Mouse (Mus musculus): ENCODE measurements around the gene Anks1b. TPM values are rescaled to one million over a fixed set of nuclear protein-coding genes. Genes with fewer than 3 reads are reported as not detected.

Anks1b gene
- polyA plus RNA-seq, 1 experiment from 2014 or later, result 0.80 TPM

GRCm38 (mm10) chr10:90983046-90983445 is 1109.7 kb downstream of the Anks1b start:
- Histone ChIP-seq H3K36me3 (ENCODE audit: control insufficient read depth, insufficient read depth, low read length) (no peaks in the 10 kb centered on the region), H3K4me1 (replicated peaks; ENCODE audit: control insufficient read depth, insufficient read depth, low read length) (no peaks in the 10 kb centered on the region), H3K9me3 (ENCODE audit: control insufficient read depth, low read length) (no peaks in the 10 kb centered on the region), H3K27ac (ENCODE audit: low read depth, low read length) (no peak overlapping the region), H3K4me2 (no peak overlapping the region), H3K9ac (ENCODE audit: low read depth, low read length) (no peak overlapping the region), H3K27me3 (replicated peaks; ENCODE audit: control insufficient read depth, insufficient read depth, low read length) (no peaks in the 10 kb centered on the region), H3K4me3 (ENCODE audit: low read depth, low read length) (no peak overlapping the region)
- WGBS, result 85% methylated on average over 8 of the region's 8 CpGs
- ATAC-seq (replicated peaks; ENCODE audit: low FRiP score), result no peak
- DNase-seq (ENCODE audit: low spot score), result peak; percentile 6

- DNase-seq (ENCODE audit: low spot score), result no peak
- ATAC-seq (replicated peaks; ENCODE audit: low FRiP score), result no peak
- H3K27ac ChIP-seq (ENCODE audit: low read depth, low read length), result no peak overlapping the region
- H3K4me3 ChIP-seq (ENCODE audit: low read depth, low read length), result no peak overlapping the region
- WGBS, result 85% methylated on average over 6 of the region's 6 CpGs
- no peaks in the 10 kb centered on the region for H3K4me1 ChIP-seq (replicated peaks; ENCODE audit: control insufficient read depth, insufficient read depth, low read length)
- no peaks in the 10 kb centered on the region for H3K27me3 ChIP-seq (replicated peaks; ENCODE audit: control insufficient read depth, insufficient read depth, low read length)
- peaks cover 1% of the 10 kb centered on the region; the same call in 1 of the 2 replicates for H3K36me3 ChIP-seq (ENCODE audit: control insufficient read depth, insufficient read depth, low read length)
- no peaks in the 10 kb centered on the region for H3K9me3 ChIP-seq (ENCODE audit: control insufficient read depth, low read length)
- no peak overlapping the region for H3K9ac ChIP-seq (ENCODE audit: low read depth, low read length)
- H3K4me2 ChIP-seq, result no peak overlapping the region
Observed at GRCm38 (mm10) chr10:90990340-90990739, 1117.0 kb downstream of the Anks1b start.

GRCm38 (mm10) chr10:90992237-90992636 is 1118.9 kb downstream of the Anks1b start:
- Histone ChIP-seq H3K27ac (ENCODE audit: low read depth, low read length) (no peak overlapping the region), H3K27me3 (replicated peaks; ENCODE audit: control insufficient read depth, insufficient read depth, low read length) (no peaks in the 10 kb centered on the region), H3K9ac (ENCODE audit: low read depth, low read length) (no peak overlapping the region), H3K4me1 (replicated peaks; ENCODE audit: control insufficient read depth, insufficient read depth, low read length) (no peaks in the 10 kb centered on the region), H3K36me3 (ENCODE audit: control insufficient read depth, insufficient read depth, low read length) (peaks cover 7% of the 10 kb centered on the region), H3K9me3 (ENCODE audit: control insufficient read depth, low read length) (no peaks in the 10 kb centered on the region), H3K4me2 (no peak overlapping the region), H3K4me3 (ENCODE audit: low read depth, low read length) (no peak overlapping the region)
- WGBS, result 93% methylated on average over 6 of the region's 6 CpGs
- DNase-seq (ENCODE audit: low spot score) (no peak), ATAC-seq (replicated peaks; ENCODE audit: low FRiP score) (no peak)

GRCm38 (mm10) chr10:90993869-90994268 is 1120.6 kb downstream of the Anks1b start:
- no peaks in the 10 kb centered on the region for H3K27me3 ChIP-seq (replicated peaks; ENCODE audit: control insufficient read depth, insufficient read depth, low read length)
- H3K9me3 ChIP-seq (ENCODE audit: control insufficient read depth, low read length), result no peaks in the 10 kb centered on the region
- ATAC-seq (replicated peaks; ENCODE audit: low FRiP score) (no peak), DNase-seq (ENCODE audit: low spot score) (no peak)
- H3K9ac ChIP-seq (ENCODE audit: low read depth, low read length), result no peak overlapping the region
- WGBS, result 88% methylated on average over 5 of the region's 5 CpGs
- H3K4me3 ChIP-seq (ENCODE audit: low read depth, low read length), result no peak overlapping the region
- H3K4me2 ChIP-seq, result no peak overlapping the region
- no peak overlapping the region for H3K27ac ChIP-seq (ENCODE audit: low read depth, low read length)
- H3K36me3 ChIP-seq (ENCODE audit: control insufficient read depth, insufficient read depth, low read length), result peaks cover 7% of the 10 kb centered on the region
- no peaks in the 10 kb centered on the region for H3K4me1 ChIP-seq (replicated peaks; ENCODE audit: control insufficient read depth, insufficient read depth, low read length)

GRCm38 (mm10) chr10:90999899-91000298 is 1126.6 kb downstream of the Anks1b start:
- H3K36me3 ChIP-seq (ENCODE audit: control insufficient read depth, insufficient read depth, low read length), result peaks cover 9% of the 10 kb centered on the region
- no peak overlapping the region for H3K9ac ChIP-seq (ENCODE audit: low read depth, low read length)
- no peaks in the 10 kb centered on the region for H3K4me1 ChIP-seq (replicated peaks; ENCODE audit: control insufficient read depth, insufficient read depth, low read length)
- no peak overlapping the region for H3K27ac ChIP-seq (ENCODE audit: low read depth, low read length)
- no peak for DNase-seq (ENCODE audit: low spot score)
- H3K9me3 ChIP-seq (ENCODE audit: control insufficient read depth, low read length), result no peaks in the 10 kb centered on the region
- 89% methylated on average over 5 of the region's 5 CpGs for WGBS
- no peak for ATAC-seq (replicated peaks; ENCODE audit: low FRiP score)
- no peak overlapping the region for H3K4me3 ChIP-seq (ENCODE audit: low read depth, low read length)
- no peaks in the 10 kb centered on the region for H3K27me3 ChIP-seq (replicated peaks; ENCODE audit: control insufficient read depth, insufficient read depth, low read length)
- H3K4me2 ChIP-seq, result no peak overlapping the region

GRCm38 (mm10) chr10:91001421-91001820 is 1128.1 kb downstream of the Anks1b start:
- ATAC-seq (replicated peaks; ENCODE audit: low FRiP score) (no peak), DNase-seq (ENCODE audit: low spot score) (no peak)
- no peak overlapping the region for H3K9ac ChIP-seq (ENCODE audit: low read depth, low read length)
- no peak overlapping the region for H3K27ac ChIP-seq (ENCODE audit: low read depth, low read length)
- 88% methylated on average over 13 of the region's 13 CpGs for WGBS
- no peak overlapping the region for H3K4me3 ChIP-seq (ENCODE audit: low read depth, low read length)
- no peaks in the 10 kb centered on the region for H3K9me3 ChIP-seq (ENCODE audit: control insufficient read depth, low read length)
- H3K4me1 ChIP-seq (replicated peaks; ENCODE audit: control insufficient read depth, insufficient read depth, low read length), result no peaks in the 10 kb centered on the region
- no peaks in the 10 kb centered on the region for H3K27me3 ChIP-seq (replicated peaks; ENCODE audit: control insufficient read depth, insufficient read depth, low read length)
- peaks cover 5% of the 10 kb centered on the region; the same call in 1 of the 2 replicates for H3K36me3 ChIP-seq (ENCODE audit: control insufficient read depth, insufficient read depth, low read length)
- no peak overlapping the region for H3K4me2 ChIP-seq

- Histone ChIP-seq H3K27ac (ENCODE audit: low read depth, low read length) (no peak overlapping the region), H3K9me3 (ENCODE audit: control insufficient read depth, low read length) (no peaks in the 10 kb centered on the region), H3K9ac (ENCODE audit: low read depth, low read length) (no peak overlapping the region), H3K4me2 (no peak overlapping the region), H3K27me3 (replicated peaks; ENCODE audit: control insufficient read depth, insufficient read depth, low read length) (no peaks in the 10 kb centered on the region), H3K36me3 (ENCODE audit: control insufficient read depth, insufficient read depth, low read length) (peaks cover 5% of the 10 kb centered on the region; the same call in 1 of the 2 replicates), H3K4me3 (ENCODE audit: low read depth, low read length) (no peak overlapping the region), H3K4me1 (replicated peaks; ENCODE audit: control insufficient read depth, insufficient read depth, low read length) (no peaks in the 10 kb centered on the region)
- WGBS, result 86% methylated on average over 12 of the region's 12 CpGs
- DNase-seq (ENCODE audit: low spot score) (no peak), ATAC-seq (replicated peaks; ENCODE audit: low FRiP score) (no peak)
Observed at GRCm38 (mm10) chr10:91005858-91006538, 1132.7 kb downstream of the Anks1b start.

Other genes starting within 250 kb of the Anks1b start
- gene Scyl2, start 187.2 kb upstream of the Anks1b start, polyA plus RNA-seq (2014; fragmentation: Nextera tagmentation; extraction: Ambion mirVana), result 11.7 and 13.3 TPM in 2 replicates
- gene Actr6, start 141.2 kb upstream of the Anks1b start, polyA plus RNA-seq (2014; fragmentation: Nextera tagmentation; extraction: Ambion mirVana), result 29.3 and 33.2 TPM in 2 replicates
- gene Uhrf1bp1l, start 128.5 kb upstream of the Anks1b start, polyA plus RNA-seq (2014; fragmentation: Nextera tagmentation; extraction: Ambion mirVana), result 24.4 and 26.8 TPM in 2 replicates

All from liver, embryonic 11.5 days (tissue).